Mouse (Mus musculus): ENCODE results near the gene Timm9.

Gene Timm9

DNA sequence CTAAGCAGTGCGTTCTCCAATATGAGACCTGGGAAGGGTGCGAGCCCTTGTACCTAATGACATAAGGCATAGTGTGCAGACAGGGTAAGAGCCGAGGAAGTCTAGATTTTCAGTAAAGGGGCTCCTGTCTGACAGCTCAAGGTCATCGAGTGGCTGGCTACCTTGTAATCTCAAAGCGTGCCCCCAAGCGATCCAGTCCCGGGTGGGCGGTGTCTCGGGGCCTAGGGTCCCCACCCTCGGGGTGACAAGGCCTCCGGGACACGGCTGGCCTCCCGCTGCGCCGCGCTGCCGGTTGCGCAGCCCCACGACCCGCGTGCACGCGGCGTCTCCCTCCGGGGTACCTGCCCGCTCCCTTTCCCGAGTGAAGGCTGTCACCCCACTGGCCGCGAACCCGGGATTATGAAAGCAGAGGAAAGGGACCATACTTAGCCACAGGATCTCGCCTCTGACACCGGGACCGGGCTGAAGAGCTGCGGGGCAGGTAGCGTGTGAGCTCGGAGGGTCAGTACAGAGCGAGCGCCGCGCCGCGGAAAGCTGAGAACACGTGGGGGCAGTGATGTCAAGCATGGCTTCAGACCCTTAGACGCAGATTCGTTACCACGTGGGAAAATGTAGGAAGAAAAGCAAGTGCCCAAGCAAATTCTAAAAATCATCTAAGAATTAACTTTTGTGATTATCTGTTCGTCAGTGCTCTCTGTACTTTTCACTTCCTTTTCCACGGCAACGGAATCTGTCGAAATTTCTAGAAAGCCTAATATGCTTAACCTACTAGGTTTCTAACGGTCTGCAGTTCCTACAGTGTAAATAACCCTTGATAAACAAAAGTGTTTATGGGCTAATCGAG, at the start of gene Timm9, which contains the start of gene 2700049A03Rik:
TSS of gene Timm9 (minus strand) at position 555 of the 844 bp plus-strand sequence.
TSS of gene 2700049A03Rik (plus strand) at position 719 of the 844 bp plus-strand sequence.
- DNase-seq (ENCODE audit: low spot score in 2 of 2), result peak; percentile 65 to 67

DNA sequence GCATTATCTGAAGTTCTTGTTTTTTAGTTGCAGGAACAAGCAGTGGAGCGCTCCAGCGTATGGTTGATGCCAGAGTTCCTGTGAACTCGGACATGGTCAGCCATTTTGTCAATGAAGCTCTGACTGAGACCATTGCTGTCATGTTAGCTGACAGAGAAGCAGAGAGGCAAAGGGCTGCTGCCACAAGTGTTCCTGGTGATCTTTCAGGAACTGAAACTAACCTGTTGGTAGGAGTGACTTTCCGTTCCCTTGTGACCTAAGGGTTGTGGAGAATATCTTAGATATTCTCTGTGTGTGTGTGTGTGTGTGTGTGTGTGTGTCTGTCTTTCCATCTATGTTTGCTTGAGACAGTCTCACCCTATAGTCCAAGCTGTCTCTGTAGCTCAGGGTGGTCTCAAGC, 47.9 kb upstream of the Timm9 start:
- DNase-seq (ENCODE audit: low spot score in 2 of 2), result no peak

DNA sequence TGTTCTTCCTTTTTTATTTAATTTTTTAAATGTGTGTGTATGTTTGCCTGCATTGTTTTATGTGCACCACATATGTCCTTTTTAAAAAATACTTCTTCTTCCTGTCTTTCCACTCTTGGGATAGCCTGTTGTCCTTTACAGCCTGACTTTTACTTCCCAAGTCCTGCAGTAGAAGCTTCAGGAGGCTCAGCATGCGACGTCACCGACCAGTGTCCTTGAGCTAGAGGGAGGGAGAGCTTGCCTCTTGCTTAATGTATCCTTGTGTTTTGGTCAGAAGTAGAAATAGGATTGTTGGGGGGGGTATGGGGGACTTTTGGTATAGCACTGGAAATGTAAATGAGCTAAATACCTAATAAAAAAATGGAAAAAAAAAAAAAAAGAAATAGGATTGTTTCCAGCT, 47.3 kb upstream of the Timm9 start:
- no peak for DNase-seq (ENCODE audit: low spot score in 2 of 2)

DNA sequence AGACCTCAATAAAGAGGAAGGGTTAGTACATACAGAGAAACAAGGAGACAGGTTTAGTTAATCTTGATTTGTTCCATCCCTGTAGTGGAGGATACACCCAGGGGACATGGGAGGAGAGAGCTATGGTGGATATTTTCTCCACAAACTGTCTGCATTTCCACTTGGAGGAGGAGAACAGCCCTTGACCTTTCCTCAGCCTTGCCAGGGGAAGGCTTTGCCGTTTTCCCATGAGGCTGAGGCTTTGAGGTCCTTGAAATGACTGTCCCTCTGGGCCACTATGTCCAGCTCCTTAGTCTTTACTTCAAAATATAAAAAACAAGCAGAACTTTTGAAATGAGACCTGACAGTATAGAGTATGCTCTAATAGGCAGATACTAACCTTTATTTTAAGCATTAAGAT, 33.4 kb upstream of the Timm9 start:
- DNase-seq (ENCODE audit: low spot score in 2 of 2), result no peak

DNA sequence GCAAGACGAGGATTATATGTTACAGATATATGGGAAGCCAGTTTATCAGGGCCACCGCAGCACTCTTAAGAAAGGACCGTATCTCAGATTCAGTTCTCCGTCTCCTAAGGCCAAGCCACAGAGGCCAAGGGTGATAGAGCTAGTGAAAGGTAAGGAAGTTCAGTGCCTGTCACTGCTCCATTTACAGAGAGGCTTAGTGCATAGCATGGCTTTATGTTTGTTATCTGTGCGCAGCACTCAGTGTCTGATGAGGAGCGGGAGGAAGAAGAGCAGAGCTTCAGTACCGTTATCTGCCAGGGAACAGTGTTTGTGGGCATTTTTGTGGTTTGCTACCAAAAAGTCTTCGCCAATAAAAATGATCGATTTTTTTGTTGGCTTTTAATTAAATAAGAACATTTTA, 27.9 kb upstream of the Timm9 start:
- DNase-seq (ENCODE audit: low spot score in 2 of 2), result no peak

DNA sequence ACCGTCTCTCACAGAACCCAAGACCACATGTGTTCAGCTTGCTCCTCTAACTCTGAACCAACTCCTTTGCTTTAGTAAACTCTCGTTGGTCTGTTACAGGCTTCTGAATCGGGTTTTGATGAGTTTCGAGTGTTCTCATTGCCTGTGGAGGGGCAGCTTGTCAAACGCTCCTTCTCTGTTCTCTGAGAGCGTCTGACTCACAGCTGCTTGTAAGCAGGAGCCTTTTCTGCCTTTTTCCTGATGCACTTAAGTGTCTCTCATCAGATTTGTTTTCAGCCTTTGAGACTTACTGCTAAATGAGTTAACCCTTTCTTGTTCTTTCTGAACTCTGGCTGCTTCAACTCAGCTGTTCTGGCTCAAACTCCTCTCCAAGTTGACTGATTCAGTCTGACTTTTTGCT, 21.5 kb upstream of the Timm9 start:
- no peak for DNase-seq (ENCODE audit: low spot score in 2 of 2)

DNA sequence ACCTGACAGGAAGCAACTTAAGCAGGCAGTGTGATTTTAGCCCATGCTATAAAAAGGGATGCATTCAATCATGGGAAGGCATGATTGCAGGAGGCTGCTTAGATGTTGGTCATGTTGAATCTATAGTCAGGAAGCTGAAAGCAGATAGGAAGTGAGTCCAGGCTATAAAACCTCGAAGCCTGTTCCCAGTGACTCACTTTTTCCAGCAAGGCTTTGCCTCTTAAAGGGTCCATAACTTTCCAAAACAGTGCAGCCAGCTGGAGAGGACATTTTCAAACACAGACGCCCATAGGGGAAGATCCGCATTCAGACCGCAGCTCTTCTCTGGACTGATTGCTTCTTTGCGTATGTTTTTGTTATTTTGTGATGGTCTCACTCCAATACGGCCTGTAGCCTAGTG, 18.5 kb upstream of the Timm9 start:
- DNase-seq (ENCODE audit: low spot score in 2 of 2), result no peak

DNA sequence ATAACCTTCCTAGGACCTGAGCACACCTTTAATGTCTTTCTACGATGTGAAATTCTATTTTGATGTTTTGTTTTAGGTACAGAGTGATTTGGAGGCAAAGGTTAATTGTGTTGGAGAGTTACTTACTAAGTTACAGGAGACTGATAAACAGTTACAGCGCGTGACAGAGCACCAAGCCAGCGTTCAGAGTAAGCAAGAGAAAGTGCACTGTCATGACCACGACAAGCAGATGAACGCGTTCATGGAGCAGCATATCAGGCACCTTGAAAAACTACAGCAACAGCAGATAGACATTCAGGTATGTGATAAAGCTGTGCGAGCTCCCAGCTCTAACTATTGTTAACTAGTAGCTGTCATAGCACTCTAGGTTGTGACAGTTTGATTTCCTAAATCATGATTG, 13.7 kb upstream of the Timm9 start:
- no peak for DNase-seq (ENCODE audit: low spot score in 2 of 2)

DNA sequence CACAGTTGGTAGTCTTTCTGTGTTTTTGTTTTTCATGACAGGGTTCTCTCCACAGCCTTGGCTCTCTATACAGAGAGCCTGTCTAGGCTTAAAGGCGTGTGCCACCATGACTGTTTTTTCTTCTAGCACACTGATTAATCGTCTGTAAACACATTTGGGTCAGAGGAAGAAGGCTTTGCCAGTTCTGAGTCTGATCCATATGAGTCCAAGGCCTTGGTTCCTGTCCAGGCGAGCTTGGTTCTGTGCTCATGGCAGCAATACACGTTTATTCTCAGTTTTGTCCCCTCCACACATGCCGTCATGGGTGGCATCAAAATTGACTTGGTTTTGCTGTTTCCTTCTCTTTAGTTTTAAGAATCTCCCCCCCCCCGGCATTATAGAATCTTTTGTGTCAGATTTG, 13.0 kb upstream of the Timm9 start:
- DNase-seq (ENCODE audit: low spot score in 2 of 2), result no peak

DNA sequence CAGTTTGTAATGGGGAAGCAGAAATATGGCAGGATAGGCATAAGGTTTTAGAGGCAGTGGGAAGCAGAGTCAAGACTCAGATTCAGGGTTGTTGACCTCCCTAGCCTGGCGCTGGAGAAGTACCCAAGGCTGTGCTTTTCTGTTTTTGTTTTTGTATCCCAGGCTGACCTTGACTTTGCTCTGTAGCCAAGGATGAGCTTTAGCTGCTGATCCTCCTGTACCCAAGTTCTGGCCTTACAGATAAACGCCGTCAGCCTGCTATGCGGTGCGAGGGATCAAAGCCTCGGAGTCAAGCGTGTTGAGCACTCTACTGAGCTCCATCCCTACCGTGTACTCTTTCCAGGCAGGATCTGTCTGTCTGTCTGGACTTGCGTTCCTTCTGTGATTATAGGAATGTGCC, 12.3 kb upstream of the Timm9 start:
- DNase-seq (ENCODE audit: low spot score in 2 of 2), result no peak

DNA sequence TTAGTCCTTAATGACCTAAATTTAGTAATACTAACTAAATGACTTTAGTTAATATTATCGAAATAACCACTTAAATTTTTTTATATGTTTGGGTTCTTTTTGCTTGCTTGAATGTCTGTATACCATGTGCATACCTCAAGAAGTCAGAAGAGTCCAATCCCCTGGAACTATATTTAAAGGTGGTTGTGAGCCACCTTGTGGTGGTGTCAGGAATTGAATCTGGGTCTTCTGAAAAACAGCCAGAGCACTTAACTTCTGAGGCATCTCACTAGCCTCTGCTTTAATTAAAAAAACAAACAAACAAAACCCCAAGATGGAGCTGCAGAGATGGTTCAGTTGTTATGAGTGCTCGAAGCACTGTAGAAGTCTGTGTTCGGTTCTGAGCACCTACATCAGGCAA, 11.2 kb upstream of the Timm9 start:
- no peak for DNase-seq (ENCODE audit: low spot score in 2 of 2)

DNA sequence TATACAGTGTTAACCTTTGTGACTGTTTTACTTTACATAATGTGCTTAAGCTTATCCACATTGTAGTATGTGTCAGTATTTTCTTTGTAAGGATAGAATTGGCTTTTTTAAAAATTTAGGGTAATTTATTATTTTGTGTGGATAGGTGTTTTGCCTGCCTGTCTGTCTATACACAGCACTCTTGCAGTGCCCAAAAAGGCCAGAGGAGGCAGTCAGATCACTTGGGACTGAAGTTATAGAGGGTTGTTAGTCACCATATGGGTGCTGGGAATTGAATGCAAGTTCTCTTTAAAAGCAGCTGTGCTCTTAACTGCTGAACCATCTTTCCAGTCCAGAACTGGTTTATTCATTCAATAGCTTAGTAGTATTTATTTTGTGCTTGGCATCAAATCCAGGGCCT, 4.7 kb upstream of the Timm9 start:
- DNase-seq (ENCODE audit: low spot score in 2 of 2), result no peak

DNA sequence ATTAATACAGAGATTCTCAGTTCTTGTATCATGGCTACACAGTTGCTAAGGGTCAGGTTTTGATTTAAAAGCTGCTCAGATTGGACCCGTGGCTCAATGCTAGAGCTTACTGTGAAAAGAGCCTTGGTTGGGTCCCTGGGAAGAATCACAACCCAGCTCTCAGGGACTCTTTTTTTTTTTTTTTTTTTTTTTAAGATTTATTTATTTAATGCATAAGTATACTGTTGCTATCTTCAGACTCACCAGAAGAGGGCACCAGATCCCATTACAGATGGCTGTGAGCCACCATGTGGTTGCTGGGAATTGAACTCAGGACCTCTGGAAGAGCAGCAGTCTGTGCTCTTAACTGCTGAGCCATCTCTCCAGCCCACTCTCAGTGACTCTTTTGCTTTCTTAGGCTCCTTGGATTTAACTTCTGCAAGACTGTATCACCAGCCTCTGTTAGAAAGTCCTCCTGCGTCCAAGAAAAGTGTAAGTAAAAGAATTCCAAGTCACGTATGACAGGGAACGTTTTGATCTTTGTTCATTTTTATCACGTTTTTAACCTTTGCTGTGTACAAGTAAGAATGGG, 2.9 kb upstream of the Timm9 start:
- no peak for DNase-seq (ENCODE audit: low spot score in 2 of 2)

DNA sequence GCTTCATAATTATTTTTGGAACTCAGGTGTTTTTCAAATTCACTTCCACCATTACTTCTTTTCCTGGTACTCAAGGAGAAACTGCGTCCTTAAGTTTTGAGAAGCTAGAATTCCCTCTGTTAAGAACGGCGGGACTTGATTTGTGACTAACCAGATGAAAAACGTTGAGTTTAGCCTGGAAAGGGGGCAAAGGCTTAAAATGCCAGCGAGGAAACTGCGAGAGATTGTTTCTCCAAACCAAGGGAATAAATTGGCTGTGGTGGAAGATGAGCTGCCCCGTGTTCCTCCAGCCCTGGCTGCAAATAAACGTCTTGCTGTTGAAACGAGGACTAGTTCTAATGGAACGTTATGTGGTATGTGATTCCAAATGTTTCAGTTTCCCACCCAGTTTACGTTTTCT, 1.2 kb upstream of the Timm9 start:
- no peak for DNase-seq (ENCODE audit: low spot score in 2 of 2)

DNA sequence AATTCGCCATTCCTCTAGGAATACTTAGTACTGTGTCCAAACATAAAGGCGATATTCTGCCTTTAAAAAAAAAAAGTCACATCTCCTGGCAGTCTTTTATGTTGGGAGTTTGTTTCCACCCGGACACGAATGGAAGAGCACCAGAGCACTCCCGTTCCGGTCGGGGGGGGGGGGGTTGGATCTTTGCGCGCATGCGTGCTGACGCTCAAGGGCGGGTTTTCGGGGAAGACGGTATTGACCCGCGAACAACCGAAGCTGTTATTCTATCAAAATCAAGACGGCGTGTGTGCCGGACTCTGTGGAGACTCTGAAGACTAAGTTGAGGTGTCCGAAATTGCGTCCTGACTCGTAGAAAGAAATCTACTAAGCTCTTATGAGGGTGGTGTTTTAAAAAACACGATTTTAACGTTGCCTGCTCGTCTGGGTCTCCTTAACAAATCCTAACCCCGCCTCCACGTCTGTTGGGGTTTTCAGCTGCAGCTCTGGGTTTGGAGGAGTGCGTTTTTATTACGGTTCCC, 549 bp upstream of the Timm9 start:
- peak; percentile 57 to 58 for DNase-seq (ENCODE audit: low spot score in 2 of 2)

DNA sequence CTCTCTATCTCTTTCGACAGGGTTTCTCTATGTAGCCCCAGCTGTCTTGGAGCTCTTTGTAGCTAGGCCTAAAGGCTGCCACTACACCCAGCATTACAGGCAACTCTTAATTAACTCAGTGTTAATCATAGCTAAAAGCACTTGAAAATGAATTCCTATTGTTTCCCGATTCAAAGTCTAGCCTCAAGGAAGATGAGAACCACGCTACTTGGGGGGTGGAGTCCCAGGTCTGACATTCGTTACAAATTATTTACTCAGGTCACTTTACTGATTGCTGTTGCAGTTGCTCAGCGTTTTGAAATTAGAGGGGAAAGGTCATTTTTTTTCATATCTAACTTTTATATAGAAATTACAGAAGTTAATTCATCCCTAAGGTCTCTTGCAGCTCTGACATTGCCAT, 903 bp downstream of the Timm9 start:
- DNase-seq (ENCODE audit: low spot score in 2 of 2), result no peak

DNA sequence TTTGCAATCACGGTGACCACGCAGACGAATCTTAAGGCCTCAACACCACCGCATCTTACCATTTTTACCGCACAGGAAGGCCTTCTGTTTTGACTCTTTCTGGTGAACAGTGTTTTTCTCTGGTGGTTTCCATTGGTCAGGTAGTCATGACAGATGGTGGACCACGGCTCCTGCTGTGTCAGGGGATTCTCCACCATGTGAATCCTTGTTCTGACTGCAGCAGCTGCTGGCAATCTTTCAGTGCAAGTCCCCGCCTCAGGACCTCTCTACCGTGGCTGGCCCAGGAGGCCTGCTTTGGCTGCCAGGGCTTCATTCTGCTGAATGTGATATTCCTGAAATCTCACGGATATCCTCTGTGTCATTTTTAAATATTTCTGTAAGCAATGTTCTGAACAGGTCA, 13.2 kb downstream of the Timm9 start:
- DNase-seq (ENCODE audit: low spot score in 2 of 2), result no peak

DNA sequence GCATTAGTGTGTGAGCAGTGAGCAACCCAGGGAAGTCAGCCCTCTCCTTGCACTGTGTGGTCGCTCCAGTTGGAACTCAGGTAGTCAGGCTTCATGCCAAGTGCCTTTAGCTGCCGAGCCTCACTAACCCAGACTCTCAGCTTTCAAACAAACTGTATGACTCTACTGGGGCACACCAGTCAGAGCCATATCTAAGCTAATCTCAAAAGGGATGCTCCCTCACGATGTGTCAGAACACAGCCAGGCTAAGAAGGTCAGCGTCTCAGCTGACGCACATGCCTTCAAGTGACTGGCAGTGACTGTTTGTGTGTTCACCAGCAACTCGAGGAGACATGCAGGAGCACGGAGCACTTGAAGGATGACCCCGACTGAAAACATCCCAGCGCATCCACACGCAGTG, 13.8 kb downstream of the Timm9 start:
- DNase-seq (ENCODE audit: low spot score in 2 of 2), result no peak

DNA sequence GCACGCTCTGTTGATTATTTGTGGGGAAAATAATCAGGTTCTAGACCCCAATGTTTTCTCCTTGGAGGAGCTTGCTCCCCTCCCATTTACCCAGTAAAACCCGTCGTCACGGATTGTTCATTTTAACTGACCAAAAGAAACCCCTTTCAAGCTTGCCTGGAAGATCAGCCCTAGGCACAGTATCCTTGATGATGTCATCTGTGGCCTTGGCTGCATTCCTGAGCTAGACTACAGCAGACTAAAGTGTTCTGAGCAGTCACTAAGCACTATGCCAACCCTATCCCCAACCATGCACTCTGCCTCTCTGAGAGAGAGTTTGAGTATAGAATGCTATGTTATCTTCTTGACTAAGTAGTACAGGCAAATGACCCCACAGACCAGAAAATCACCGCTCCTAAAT, 20.1 kb downstream of the Timm9 start:
- no peak for DNase-seq (ENCODE audit: low spot score in 2 of 2)

DNA sequence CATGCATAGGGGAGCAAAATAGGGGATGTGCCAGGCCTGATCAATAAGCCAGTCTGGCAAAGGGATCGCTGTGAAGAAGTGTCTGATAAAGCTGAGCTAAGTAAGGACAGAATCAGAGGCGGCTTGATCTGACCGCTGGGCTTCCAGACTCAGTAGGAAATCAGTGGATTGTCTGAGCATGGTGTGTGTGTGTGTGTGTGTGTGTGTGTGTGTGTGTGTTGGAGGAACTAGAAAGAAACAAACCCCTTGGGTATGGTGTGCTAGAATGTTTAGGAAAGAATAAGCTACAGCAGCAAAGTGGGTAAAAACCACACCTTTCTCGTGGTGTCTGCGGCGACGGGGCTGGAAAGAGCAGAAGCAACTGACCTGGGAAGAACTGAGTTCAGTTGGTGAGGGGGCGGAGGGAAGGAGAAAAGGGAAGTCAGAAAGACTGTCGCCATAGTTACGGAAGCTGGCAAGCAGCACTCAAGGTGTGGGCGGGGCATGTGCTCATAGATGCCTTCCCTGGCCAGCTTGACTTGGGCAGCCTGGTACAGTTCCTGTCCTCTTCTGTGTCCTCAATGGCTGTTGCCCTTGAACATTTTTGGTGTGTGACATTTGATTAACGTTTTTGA, 22.7 kb downstream of the Timm9 start:
- no peak for DNase-seq (ENCODE audit: low spot score in 2 of 2)

DNA sequence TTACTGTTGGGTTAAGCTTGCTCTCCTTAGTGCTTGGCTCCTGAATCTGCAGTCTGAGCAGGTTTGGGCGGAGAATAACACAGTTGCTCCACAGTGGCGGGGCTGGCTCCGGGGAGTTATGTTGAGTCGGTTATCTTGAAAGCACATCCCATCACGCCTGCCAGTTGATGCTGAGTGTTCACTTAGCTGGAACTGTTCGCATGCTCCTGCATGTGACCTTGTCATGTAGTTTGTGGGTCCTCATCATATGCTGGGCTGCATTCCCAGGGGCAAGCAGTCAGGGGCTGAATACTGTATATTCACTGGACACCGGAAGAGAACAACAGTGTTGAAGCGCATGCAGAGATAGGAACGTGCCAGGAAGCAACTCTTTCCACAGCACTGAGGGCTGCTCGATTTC, 23.4 kb downstream of the Timm9 start:
- no peak for DNase-seq (ENCODE audit: low spot score in 2 of 2)

DNA sequence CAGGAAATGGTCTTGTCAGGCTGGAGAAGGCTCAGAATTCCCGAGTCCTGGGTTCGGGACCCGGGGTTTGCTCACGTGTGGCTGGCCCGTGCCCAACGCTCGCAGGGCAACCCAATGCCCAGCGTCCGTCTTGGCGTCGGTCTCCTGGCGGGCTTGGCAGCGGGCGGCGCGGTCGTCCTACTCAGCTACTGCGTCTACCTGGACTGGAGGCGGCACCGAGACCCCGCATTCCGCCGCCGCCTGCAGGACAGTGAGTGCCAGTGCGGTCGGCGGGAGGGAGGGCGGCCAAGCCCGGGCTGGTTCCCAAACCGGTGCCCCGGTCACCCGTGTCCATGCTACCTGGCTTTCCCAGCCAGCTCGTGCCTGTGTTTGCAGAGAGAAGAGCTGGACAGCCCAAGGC, 25.2 kb downstream of the Timm9 start, which contains the start of gene Tomm20l:
TSS of gene Tomm20l (plus strand) at position 98 of the 400 bp plus-strand sequence.
- DNase-seq (ENCODE audit: low spot score in 2 of 2), result peak; percentile 6 to 35
